Mouse (Mus musculus) CH12F3 (cell line): ENCODE results near the gene Vav1.

Experiments used
- in situ Hi-C: fragments of 300-500 bp; cut with MboI; formaldehyde crosslinking; loops from 2 replicates; pipeline ENCODE4 v1.14.3; 2020; ENCODE audit warnings: low sequenced_read_pairs

Gene Vav1

DNA sequence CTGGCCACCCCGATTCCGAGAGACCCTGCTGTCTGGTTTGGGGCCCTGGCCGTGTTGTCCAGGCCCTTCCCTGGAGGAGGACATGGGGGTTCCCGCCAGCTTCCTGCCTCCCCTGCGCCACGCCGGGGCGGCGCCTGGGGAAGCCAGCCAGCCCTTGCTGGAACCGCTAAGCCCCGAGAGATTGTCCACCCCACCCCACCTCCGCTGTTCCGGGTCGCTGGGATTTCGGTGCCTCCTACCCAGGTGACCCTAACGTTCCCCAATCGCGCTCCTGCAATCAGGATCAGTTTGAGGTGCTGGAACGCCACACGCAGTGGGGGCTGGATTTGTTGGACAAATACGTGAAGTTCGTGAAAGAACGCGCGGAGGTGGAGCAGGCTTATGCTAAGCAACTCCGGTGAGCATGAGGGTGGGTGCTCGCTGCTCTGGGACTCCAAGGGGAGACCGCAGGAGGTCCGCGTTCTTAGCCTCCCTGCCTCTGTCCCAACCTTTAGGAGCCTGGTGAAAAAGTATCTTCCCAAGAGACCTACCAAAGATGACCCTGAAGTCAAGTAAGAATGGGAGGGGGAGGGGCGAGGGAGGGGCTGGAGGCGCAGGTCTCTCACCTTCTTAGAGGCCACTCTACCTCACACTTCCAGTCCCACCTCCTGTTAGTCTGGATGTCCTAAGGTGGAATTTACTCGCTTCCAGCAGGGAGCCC is 28.3 kb upstream of the Vav1 start:
- in situ Hi-C loops, result no loop called here

DNA sequence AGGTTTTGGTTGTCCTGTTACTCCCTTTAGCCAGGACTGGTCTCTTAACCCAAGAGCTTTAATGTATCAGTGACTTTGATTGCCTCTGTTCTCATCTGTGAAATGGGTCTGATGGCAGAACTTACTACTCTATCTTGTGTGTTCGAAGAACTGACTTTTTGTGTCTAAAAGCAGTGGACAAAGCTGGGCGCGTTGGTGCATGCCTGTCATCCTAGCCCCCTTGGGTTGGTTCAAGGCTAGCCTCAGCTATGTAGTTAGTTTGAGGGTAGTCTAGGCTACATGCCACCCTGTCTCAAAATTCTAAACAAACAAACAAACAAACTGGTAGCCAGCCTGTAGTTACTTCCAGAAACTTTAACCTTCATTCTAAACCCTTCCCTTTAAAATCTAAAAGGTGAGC is 27.5 kb upstream of the Vav1 start:
- in situ Hi-C loops, result no loop called here

DNA sequence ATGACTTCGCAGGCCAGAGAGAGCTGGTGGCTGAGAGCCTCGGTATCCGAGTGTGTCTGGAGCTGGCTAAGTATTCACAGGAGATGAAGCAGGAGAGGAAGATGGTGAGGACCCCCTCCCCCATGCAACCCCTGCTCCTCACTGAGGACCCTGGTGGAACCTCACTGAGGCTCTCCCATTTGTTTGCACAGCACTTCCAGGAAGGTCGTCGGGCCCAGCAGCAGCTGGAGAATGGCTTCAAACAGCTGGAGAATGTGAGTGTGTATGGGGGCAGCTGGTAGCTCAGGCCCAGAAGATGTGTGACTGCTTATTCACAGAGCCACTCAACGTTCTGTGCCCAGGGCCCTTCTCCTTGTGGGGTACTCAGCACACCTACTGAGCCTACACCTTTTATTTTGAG is 25.6 kb upstream of the Vav1 start:
- in situ Hi-C loops, result no loop called here

DNA sequence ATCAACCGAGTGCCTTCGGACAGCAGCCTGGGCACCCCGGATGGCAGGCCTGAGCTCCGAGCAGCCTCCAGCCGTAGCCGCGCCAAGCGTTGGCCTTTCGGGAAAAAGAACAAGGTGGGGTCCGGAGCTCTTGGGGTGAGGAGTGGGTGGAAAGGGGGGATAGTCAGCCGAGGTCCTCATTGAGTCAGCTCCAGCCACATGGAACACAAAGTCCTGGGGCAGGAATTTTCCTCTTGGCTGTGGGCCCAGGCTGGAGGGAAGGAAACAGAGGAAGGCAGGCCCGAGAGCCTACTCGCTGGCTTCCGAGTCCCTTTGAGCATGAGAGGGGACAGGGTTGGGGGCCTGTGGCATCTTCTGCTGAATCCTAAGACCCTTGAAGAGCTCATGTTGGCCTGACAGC is 23.5 kb upstream of the Vav1 start:
- in situ Hi-C loops, result no loop called here

DNA sequence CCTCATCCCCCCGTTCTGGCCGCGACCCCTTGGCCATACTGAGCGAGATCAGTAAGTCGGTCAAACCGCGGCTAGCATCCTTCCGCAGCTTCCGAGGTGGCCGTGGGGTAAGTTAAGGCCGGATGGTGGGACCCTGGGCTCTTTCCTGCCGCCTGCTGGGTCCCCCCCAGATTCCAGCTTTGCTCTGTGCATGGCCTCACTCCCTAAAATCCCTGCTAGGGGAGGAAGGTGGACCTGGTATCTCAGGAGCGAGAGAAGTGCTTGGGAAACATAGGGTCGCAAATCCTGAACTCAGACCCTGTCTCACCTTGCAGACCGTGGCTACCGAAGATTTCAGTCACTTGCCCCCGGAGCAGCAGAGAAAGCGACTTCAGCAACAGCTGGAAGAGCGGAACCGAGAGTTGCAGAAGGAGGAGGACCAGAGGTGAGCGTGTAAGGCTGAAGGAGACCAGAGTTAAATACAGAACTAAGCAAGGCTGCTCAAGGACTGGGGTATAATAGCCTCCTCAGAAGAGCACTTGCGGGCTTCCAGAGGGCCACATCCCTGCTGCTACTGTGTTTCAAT is 21.9 kb upstream of the Vav1 start:
- in situ Hi-C loops, result no loop called here

DNA sequence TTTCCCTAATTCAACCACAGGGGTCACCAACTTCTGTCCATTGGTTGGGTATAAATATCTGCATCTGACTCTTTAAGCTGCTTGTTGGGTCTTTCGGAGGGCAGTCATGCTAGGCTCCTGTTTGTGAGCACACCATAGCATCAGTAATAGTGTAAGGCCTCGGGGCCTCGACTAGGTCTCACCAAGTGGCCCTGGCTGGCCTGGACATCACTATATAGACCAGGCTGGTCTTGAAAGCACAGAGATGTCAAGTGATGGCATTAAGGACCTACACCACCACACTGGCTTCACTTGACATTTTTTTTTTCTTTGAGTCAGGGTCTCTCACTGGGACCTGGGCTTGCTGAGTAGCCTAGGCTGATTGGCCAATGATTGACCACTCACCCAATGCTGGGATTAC is 20.7 kb upstream of the Vav1 start:
- in situ Hi-C loops, result no loop called here

DNA sequence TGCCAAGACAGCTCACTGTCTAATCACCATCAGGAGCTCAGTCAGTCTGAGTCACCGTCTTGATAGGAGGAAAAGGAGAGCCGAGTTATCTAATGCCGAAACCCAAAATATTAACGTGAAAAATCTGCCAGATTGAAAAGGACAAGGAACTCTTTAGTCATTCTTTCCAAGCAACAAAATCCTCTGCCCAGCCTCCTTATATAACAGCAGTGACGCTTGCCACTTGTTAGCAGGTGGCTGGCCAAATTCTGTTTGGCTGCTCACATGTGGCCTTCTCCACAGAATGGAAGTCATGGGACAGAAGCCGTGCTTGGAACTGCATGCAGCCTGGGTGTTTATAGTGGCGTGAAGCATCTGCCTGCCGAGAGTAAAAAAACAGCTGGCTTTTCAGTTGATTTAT is 19.2 kb upstream of the Vav1 start:
- in situ Hi-C loops, result no loop called here

DNA sequence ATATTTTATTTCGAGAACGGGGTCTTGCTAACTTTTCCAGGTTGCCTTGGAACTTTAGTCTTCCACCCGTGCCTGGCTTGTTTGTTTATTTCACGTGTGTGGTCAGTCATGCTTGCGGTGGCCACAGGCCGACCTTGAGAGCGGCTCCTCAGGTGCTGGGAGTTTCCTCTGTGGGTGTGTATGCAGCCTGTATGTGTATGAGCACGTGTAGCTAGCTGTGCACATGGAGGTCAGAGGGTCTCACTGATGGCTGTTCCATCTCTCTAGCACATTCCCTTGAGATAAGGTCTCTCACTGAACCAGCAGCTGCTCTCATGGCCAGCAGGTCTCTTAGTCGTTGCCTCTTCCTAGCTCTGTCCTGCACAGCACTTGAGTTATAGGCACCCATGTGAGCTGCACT is 18.5 kb upstream of the Vav1 start:
- in situ Hi-C loops, result no loop called here

DNA sequence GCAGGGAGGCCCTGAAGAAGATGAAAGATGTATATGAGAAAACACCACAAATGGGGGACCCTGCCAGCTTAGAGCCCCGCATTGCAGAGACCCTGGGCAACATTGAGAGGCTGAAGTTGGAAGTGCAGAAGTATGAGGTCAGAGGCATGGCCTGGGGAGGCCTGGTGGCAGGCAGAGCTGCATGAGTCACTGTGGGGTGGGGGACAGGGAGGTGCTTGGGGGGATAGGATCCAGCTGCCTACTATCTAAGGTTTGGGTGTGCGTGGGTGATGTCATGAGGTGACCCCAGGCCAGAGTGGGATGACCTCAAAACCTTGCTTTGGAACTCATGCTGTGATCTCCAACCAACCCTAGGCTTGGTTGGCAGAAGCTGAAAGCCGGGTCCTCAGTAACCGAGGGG is 17.6 kb upstream of the Vav1 start:
- in situ Hi-C loops, result no loop called here

DNA sequence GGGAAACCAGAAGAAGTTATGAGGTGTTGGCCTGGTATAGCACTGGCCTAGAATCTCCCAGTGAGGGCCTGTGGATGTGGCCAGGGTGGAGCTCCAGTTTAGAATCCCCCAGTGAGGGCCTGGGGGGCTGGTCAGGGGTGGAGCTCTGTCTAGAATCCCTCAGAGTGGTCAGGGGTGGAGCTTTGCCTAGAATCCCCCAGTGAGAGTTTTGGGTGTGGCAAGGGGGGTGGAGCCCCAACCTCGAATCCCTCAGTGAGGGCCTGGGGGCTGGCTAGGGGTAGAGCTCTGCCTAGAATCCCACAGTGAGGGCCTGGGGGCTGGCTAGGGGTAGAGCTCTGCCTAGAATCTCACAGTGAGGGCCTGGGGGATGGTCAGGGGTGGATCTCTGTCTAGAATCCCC is 17.1 kb upstream of the Vav1 start:
- in situ Hi-C loops, result no loop called here

DNA sequence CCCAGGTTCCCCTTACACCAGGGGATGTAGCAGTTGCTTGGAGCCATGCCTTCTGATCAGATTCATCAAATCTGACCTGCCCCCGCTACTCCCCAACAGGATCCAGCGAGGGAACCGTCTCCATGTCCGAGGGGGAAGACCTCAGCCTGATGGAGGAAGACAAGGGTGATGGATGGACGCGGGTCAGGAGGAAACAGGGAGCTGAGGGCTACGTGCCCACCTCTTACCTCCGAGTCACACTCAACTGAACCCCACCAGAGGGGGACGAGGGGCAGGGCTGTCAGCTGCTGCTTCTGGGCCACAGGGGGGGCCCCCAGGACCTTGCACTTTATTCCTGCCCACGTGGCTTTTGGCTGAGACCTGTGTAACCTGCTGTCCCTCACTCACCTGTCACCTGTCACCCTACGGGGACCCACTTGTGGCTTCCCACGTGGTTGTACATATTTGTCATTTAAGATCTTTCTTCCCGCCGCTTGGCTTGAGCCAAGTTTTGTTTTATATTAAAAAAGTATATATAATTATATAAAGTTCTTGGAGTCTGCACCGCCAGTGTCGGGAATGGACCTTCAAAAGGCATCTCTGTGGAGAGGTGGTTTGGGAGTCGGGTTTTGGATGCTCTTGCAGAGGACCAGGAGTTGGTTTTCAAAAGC is 15.9 kb upstream of the Vav1 start:
- in situ Hi-C loops, result no loop called here

DNA sequence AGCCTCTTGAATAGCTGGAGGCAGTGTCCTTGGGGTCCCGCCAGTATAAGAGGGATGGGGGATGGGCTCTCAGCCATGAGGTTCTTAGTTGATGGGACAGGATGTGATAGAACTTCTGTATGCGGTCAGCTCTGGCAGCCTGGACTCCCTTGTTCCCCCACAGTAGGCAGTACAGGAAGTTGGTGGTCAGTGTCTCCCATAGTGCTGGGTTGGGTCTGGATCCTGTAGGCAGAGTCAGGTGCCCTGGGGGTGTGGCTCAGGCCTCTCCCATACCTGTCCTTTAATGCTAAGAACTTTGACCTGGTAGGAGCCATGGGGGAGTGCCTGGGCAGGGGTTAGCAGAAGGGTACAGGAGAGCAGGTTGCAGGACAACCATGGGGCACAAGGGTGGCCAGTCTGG is 14.7 kb upstream of the Vav1 start:
- in situ Hi-C loops, result no loop called here

DNA sequence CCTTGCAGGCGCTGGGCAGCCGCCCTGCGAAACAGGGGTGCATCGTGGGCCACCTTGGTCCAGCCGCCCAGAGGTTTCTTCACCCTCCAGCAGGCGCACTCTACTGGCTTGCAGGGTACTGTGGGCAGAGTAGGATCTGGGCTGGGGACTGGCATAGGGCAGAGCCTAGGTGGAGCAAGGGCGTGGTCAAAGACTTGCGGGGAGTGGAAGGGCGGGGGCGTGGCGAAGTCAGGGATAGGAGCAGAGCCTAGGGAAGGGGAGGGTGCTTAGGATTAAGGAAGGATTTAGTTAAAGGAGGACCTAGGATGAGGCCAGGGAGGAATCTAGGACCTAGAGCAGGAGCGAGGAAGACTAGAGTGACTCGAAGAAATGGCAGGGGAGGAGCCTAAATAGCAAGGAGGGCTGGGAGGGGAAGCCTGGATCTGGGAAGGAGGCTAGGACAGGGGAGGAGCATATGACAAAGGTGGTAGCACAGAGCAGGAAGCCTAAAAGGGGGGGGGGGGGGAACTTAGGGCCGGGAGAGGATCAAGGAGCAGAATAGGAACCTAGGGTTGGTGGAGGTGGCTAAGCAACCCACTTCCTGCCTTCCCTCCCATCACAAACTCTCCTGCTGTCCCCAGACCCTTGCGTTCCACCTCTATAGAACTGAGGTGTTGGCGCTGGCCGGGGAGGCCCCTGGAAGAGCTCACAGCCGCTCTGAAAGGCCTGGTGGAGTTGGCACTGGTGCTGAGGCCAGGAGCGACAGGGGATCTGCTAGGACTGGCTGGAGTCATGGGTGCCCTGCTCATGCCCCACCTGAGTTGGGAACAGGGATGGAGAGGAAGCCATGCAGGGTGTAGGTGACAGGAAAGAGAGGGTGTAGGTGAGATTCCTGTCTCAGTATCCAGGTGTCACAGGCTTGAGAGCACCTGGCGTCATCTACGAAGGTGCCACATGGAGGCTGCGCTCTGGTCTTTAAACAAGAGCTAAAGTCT is 13.6 kb upstream of the Vav1 start:
- in situ Hi-C loops, result no loop called here

DNA sequence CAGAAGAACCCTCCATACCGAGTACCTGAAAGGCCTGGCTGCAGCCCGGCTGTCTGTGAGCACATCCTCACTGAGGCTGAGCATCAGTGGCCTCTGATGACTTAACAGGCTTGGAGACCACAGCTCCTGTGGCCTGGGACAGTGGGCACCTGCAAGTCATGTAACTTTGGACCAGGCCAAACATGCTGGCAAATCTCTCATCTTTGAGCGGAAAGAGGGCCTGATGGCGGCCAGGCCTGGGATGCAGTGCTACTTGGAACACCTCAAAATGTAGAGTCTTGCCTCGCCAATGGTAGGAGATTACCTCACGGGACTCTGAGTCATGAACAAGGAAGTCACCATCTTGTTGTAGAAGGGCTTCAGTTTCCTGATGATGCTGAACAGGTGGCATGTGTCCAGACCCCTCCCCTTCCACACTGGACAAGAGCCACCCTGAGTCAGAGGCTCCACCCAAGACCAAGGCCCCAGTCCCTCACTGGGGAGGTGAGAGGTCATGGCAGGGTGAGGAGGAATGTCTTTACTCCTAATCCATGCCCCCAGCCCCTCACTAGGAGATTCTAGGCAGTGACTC is 11.3 kb upstream of the Vav1 start:
- in situ Hi-C loops, result no loop called here

DNA sequence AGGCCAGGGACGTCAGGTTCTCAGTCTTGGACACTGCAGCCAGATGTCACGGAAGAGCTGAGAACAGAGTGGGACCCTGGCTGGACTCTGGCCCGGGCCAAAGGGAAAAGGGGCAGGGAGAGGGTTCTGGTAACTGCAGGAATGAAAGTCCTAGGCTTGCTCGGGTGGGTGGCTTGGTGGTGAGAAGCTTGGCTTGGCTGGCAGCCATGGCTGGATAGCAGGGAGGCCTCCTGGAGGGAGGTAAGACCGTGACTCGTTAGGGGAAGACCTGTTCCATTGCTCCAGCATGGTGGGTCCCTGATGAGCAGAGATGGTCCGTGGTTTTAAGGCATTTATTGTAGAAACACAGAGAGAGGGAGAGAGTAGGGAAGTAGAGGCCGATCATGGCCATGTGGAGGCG is 7.6 kb upstream of the Vav1 start:
- in situ Hi-C loops, result no loop called here

DNA sequence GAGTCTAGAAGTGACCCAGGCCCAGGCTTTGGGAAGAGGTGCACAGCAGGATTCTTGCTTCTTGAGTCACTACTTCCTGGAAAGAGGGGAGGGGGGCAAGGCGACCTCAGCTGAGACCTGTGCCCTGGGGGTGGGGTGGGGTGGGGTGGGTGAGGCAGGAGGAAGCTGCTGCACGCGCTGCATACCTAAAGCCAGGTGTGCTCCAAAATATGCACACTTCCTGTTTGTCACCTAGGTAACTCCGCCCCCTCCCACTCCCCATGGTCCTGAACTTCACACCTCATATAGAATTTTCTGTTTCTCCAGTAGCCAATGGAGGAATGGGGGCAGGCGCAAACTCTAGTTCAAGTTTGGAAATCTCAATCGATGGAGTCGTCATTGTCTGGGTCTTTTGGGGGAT is 5.1 kb upstream of the Vav1 start:
- in situ Hi-C loops, result no loop called here

DNA sequence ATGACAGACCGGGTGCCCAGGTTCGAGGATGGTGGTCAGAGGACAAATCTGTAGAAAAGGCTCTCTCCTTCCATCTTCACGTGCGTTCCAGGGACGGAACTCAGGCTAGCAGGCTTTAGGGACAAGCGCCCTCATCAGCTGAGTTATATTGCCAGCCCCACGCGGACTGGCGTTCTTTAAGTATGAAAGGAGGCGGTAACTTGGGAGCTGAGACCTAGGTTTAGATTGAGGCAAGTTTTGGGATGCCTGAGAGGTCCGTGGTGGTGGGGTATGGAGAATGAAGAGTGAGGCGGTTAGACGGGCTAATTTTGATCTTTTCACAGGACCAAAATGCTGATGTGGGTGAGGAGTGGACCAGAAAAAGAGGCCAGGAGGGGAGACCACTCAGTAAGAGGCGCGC is 4.2 kb upstream of the Vav1 start:
- in situ Hi-C loops, result no loop called here

DNA sequence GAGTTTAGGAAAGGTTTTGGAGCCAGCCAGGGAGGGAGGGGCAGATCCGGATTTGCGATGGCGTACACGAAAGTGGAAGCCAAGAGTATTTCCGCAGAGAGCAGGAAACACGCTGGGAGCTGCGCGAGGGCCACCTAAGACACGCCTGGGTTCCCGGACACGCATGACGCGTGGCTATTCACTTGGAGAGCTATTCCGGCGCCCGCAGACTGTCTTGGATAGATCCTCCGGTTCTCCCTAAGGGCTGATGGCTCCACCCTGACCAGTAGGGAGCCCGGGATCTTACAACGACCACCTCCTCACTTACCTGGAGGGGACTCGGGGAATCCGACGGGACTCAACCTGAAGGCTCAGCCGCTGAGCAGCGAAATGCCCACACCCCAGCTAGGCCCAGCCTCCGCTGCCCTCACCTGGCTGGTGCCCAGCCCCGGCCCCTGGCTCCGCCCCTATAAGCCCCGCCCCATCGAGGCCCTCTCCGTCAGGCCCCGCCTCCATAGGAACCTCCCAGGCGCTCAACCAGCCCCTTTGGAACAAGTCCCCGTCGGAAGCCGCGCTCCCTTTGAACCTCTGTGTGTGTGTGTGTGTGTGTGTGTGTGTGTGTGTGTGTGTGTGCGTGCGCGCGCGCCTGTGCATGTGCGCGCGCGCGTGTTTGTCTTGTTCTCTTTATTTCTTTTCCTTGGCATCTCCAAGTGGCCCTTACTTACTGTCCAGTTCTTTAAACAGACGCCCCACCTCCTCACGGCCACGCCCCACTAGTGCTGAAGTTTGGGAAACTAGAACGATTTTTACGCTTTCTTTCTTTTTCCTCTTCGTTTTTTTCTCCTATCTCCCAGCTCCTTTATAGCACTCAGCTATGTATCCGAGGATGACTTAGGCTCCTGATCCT is 3.5 kb upstream of the Vav1 start:
- in situ Hi-C loops, result no loop called here

DNA sequence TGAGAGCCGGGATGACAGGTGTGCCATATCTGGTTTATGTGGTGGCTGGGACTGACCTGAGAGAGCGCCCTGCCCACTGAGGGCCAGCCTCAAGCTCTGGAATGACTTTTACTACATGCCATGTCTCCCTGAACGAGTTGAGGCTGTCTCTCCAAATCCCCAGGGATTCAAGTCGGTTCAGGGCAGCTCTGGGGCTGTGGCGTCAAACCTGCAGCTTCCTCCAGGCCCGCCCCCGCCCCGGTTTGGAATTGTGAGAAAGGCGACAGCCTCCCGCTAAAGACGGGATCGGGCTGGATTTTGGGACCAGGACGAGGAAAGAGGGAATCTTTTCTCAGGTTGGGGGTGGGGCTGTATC is 2.9 kb upstream of the Vav1 start:
- in situ Hi-C loops, result no loop called here

DNA sequence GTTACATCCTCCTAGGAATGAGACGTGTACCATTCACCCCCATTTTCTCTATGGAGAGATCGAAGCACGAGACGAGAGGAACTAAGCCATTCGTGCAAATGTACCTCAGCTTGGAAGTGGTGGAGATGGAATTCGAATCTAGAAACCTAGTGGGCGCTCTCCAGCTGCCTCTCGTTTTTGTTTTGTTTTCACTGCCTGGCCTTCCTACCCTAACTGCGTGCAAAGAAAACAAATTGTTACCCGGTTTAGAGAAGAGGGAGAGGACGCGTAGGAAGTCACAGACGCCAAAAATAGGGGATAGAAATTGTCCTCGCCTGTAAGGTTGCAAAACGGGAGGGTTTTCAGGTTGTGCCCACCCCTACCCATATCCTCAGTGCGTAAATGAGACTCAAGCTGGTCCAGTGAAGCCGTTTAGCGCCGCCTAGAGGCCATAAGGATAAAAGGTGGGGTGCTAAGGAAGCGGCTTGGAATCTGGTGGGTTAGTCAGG is 2.2 kb upstream of the Vav1 start:
- in situ Hi-C loops, result no loop called here
